ENCODE assay signal across 9 mouse cellular contexts in the genomic region with DNA sequence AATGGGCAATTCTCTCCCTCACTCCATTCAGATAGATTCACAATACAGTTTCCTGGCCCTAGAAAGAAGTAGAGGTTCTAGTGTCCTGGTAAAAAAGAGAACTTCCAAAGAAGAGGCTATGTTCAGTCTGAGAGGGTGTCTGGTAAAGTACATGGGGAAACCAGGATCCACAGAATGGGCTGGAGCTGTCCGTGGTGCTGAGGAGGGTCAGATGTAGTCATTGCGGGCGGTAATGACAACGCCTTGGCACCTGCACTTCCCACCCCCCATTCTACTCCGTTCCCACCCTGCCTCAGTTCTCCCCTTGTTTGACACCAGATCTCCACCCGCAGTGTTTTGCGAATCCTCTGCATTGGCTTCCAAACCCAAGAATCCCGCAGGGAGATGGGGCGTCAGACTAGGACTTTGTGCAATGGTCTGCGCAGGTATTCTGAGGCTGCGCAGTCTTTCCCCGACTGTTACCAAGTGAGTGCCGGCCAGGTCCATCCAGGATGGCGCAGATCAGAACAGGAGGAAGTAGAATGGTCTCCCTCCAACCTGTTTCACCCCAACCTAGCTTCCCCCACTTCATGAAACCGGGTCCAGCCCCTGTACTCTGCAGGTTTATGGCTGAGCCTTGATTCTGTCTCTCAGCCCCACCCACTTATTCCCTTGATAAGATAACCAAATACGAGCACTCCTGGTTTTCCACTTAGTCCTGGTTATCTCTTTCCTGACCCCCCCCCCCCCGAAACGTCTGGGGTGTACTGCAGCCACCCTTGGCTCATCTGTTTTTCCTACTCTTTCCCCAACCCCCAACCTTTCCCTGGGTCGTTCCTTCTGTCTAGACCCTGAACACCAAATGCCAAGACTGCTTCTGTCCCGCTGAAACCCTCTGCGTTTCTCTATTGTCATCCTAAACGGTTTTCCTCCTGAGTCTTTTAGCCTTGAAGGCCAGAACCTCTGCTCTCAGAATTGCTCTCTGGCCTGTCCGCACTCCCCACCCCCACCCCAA. TPM values are rescaled to one million over a fixed set of nuclear protein-coding genes. Genes with fewer than 3 reads are reported as not detected.
A peak's percentile ranks its signal among the peaks of the same experiment; 100 is the strongest.
DNase-seq lines count a peak whose midpoint lies in the region; ATAC-seq and TF ChIP-seq lines count a peak whose summit lies in the region.
"Had no signal": no experiment of that assay in that cellular context is flagged by ENCODE, and none has a peak within 500 bp of the region (broad histone marks: within the 10 kb centered on the region; RNA-seq: fewer than 3 reads in every experiment).

No protein-coding gene starts in this region.

- 7% methylated on average over 23 of the region's 23 CpGs for WGBS in heart, embryonic 11.5 days (ENCODE audit: insufficient replicate concordance)
- 4% methylated on average over 23 of the region's 23 CpGs for WGBS in hindbrain, embryonic 12.5 days
- 4% methylated on average over 23 of the region's 23 CpGs for WGBS in midbrain, embryonic 10.5 days

- TF ChIP-seq CTCF in E14TG2a.4 (conservative IDR thresholded peaks at IDR 0.05; ENCODE audit: low read length): no peak

- DNase-seq in heart, adult 8-10 months (ENCODE audit: low spot score): no peak
- peak; percentile 48 for DNase-seq in cerebellum, adult 9-11 months
- peak; percentile 60 for DNase-seq in midbrain, embryonic 10.5 days (ENCODE audit: low spot score)
- peak; percentile 12 to 28 for DNase-seq in thymus, postnatal 36 days
- DNase-seq in frontal cortex, postnatal 25 days (ENCODE audit: low spot score in 2 of 2): no peak

- no peak overlapping the region for H3K27ac ChIP-seq in heart, embryonic 11.5 days (ENCODE audit: low read depth, low read length)
- no peak overlapping the region for H3K27ac ChIP-seq in hindbrain, embryonic 12.5 days
- no peak overlapping the region for H3K27ac ChIP-seq in midbrain, embryonic 10.5 days (replicated peaks)
- H3K27ac ChIP-seq: limb, embryonic 15.5 days had no signal

- H3K9me3 ChIP-seq in heart, embryonic 11.5 days (replicated peaks; ENCODE audit: control insufficient read depth, low read length): no peaks in the 10 kb centered on the region
- peaks cover 14% of the 10 kb centered on the region for H3K9me3 ChIP-seq in E14TG2a.4 (ENCODE audit: low read length)
- no peaks in the 10 kb centered on the region for H3K9me3 ChIP-seq in hindbrain, embryonic 12.5 days (replicated peaks)
- peaks cover 14% of the 10 kb centered on the region for H3K9me3 ChIP-seq in midbrain, embryonic 10.5 days (replicated peaks)
- H3K9me3 ChIP-seq: limb, embryonic 15.5 days had no signal

- no peaks in the 10 kb centered on the region for H3K4me1 ChIP-seq in heart, embryonic 11.5 days (ENCODE audit: control insufficient read depth, insufficient read depth, low read length)
- H3K4me1 ChIP-seq in E14TG2a.4 (replicated peaks; ENCODE audit: low read depth, low read length): peaks cover 15% of the 10 kb centered on the region
- H3K4me1 ChIP-seq in hindbrain, embryonic 12.5 days: 0 out of 2 replicates have a peak, but pooled peaks cover 3% of the 10 kb centered on the region
- peaks cover 12% of the 10 kb centered on the region; the same call in 1 of the 2 replicates for H3K4me1 ChIP-seq in midbrain, embryonic 10.5 days
- H3K4me1 ChIP-seq: limb, embryonic 15.5 days had no signal

- H3K4me2 ChIP-seq in heart, embryonic 11.5 days: no peak overlapping the region
- peak overlapping the region; percentile 50 for H3K4me2 ChIP-seq in hindbrain, embryonic 12.5 days (replicated peaks)
- H3K4me2 ChIP-seq: limb, embryonic 15.5 days had no signal

- H3K9ac ChIP-seq in heart, embryonic 11.5 days (ENCODE audit: low read depth, low read length): no peak overlapping the region
- peak overlapping the region; percentile 53 for H3K9ac ChIP-seq in hindbrain, embryonic 12.5 days
- H3K9ac ChIP-seq: limb, embryonic 15.5 days had no signal

- H3K27me3 ChIP-seq in heart, embryonic 11.5 days (ENCODE audit: control insufficient read depth, insufficient read depth, low read length): peaks cover 17% of the 10 kb centered on the region
- peaks cover 54% of the 10 kb centered on the region for H3K27me3 ChIP-seq in E14TG2a.4 (ENCODE audit: insufficient read depth, low read length)
- H3K27me3 ChIP-seq in hindbrain, embryonic 12.5 days: peaks cover 46% of the 10 kb centered on the region
- H3K27me3 ChIP-seq in midbrain, embryonic 10.5 days (ENCODE audit: low read depth, poor library complexity, severe bottlenecking): peaks cover 39% of the 10 kb centered on the region

- H3K4me3 ChIP-seq in heart, embryonic 11.5 days (ENCODE audit: low read depth, low read length): no peak overlapping the region
- H3K4me3 ChIP-seq in E14TG2a.4 (replicated peaks; ENCODE audit: low read length): peak overlapping the region; percentile 65
- peak overlapping the region; percentile 37 for H3K4me3 ChIP-seq in hindbrain, embryonic 12.5 days
- peak overlapping the region; percentile 41 for H3K4me3 ChIP-seq in midbrain, embryonic 10.5 days
- H3K4me3 ChIP-seq: limb, embryonic 15.5 days had no signal

- no peaks in the 10 kb centered on the region for H3K36me3 ChIP-seq in heart, embryonic 11.5 days (ENCODE audit: control insufficient read depth, insufficient read depth, low read length)
- H3K36me3 ChIP-seq in E14TG2a.4 (ENCODE audit: insufficient read depth, low read length): no peaks in the 10 kb centered on the region
- H3K36me3 ChIP-seq in hindbrain, embryonic 12.5 days: no peaks in the 10 kb centered on the region
- no peaks in the 10 kb centered on the region for H3K36me3 ChIP-seq in midbrain, embryonic 10.5 days
- H3K36me3 ChIP-seq: limb, embryonic 15.5 days had no signal

- 0 out of 2 replicates have a peak, but pooled peaks have one; percentile 10 for ATAC-seq in heart, embryonic 11.5 days (replicated peaks; ENCODE audit: insufficient number of reproducible peaks, low FRiP score, low TSS enrichment)
- peak; percentile 52; the same call in 1 of the 2 replicates for ATAC-seq in hindbrain, embryonic 12.5 days (ENCODE audit: low FRiP score)

RNA-seq across cellular contexts. Expression of gene Resp18, which starts 0.7 kb away (rescaled TPM):
- polyA plus RNA-seq in heart, embryonic 11.5 days (2014; fragmentation: Nextera tagmentation; extraction: Ambion mirVana): 0.30 TPM in 1 of 2 replicates, not detected in the other
- not detected for total RNA-seq in heart, adult 8-10 months (2022)
- polyA plus RNA-seq in hindbrain, embryonic 12.5 days (2016; fragmentation: Nextera tagmentation; extraction: Ambion mirVana): 50.0 and 56.8 TPM in 2 replicates
- polyA plus RNA-seq in midbrain, embryonic 10.5 days (2016; fragmentation: Nextera tagmentation; extraction: Ambion mirVana): 7.2 and 16.2 TPM in 2 replicates

RNA-seq across cellular contexts. Expression of gene Ptprn, which starts 13.2 kb away (rescaled TPM):
- 0.51 and 0.74 TPM in 2 replicates for polyA plus RNA-seq in heart, embryonic 11.5 days (2014; fragmentation: Nextera tagmentation; extraction: Ambion mirVana)
- total RNA-seq in heart, adult 8-10 months (2022): 1 to 10 TPM; 1.4 to 3.2 (median 1.8) TPM
- 11.7 and 12.6 TPM in 2 replicates for polyA plus RNA-seq in hindbrain, embryonic 12.5 days (2016; fragmentation: Nextera tagmentation; extraction: Ambion mirVana)
- polyA plus RNA-seq in midbrain, embryonic 10.5 days (2016; fragmentation: Nextera tagmentation; extraction: Ambion mirVana): 3.6 and 6.1 TPM in 2 replicates

RNA-seq across cellular contexts. Expression of gene Dnpep, which starts 40.3 kb away (rescaled TPM):
- 119 and 121 TPM in 2 replicates for polyA plus RNA-seq in heart, embryonic 11.5 days (2014; fragmentation: Nextera tagmentation; extraction: Ambion mirVana)
- 10 to 100 TPM; 85.4 to 89.1 (median 86.9) TPM for total RNA-seq in heart, adult 8-10 months (2022)
- 173 and 175 TPM in 2 replicates for polyA plus RNA-seq in hindbrain, embryonic 12.5 days (2016; fragmentation: Nextera tagmentation; extraction: Ambion mirVana)
- 157 and 176 TPM in 2 replicates for polyA plus RNA-seq in midbrain, embryonic 10.5 days (2016; fragmentation: Nextera tagmentation; extraction: Ambion mirVana)

RNA-seq across cellular contexts. Expression of gene Dnajb2, which starts 41.3 kb away (rescaled TPM):
- polyA plus RNA-seq in heart, embryonic 11.5 days (2014; fragmentation: Nextera tagmentation; extraction: Ambion mirVana): 15.3 and 17.6 TPM in 2 replicates
- 100 to 1,000 TPM; 102 to 135 (median 117) TPM for total RNA-seq in heart, adult 8-10 months (2022)
- 54.6 and 55.2 TPM in 2 replicates for polyA plus RNA-seq in hindbrain, embryonic 12.5 days (2016; fragmentation: Nextera tagmentation; extraction: Ambion mirVana)
- polyA plus RNA-seq in midbrain, embryonic 10.5 days (2016; fragmentation: Nextera tagmentation; extraction: Ambion mirVana): 27.5 and 27.9 TPM in 2 replicates

RNA-seq across cellular contexts. Expression of gene A630095N17Rik, which starts 45.6 kb away (rescaled TPM):
- not detected in 2 replicates for polyA plus RNA-seq in heart, embryonic 11.5 days (2014; fragmentation: Nextera tagmentation; extraction: Ambion mirVana)
- not detected for total RNA-seq in heart, adult 8-10 months (2022)
- not detected in 2 replicates for polyA plus RNA-seq in hindbrain, embryonic 12.5 days (2016; fragmentation: Nextera tagmentation; extraction: Ambion mirVana)
- polyA plus RNA-seq in midbrain, embryonic 10.5 days (2016; fragmentation: Nextera tagmentation; extraction: Ambion mirVana): not detected in 2 replicates
- polyA plus RNA-seq: limb, embryonic 15.5 days had no signal

Comparison
In these comparisons a context has a peak if more than half of its experiments do, and no peak if none do; other contexts are left out.
1. DNase-seq: peak in cerebellum, adult 9-11 months (single experiment), midbrain, embryonic 10.5 days (single experiment) and thymus, postnatal 36 days (2 of 2); none in heart, adult 8-10 months (single experiment) and frontal cortex, postnatal 25 days (0 of 2).